Comparison of ENCODE assay signal across 8 mouse cellular contexts in the genomic region with DNA sequence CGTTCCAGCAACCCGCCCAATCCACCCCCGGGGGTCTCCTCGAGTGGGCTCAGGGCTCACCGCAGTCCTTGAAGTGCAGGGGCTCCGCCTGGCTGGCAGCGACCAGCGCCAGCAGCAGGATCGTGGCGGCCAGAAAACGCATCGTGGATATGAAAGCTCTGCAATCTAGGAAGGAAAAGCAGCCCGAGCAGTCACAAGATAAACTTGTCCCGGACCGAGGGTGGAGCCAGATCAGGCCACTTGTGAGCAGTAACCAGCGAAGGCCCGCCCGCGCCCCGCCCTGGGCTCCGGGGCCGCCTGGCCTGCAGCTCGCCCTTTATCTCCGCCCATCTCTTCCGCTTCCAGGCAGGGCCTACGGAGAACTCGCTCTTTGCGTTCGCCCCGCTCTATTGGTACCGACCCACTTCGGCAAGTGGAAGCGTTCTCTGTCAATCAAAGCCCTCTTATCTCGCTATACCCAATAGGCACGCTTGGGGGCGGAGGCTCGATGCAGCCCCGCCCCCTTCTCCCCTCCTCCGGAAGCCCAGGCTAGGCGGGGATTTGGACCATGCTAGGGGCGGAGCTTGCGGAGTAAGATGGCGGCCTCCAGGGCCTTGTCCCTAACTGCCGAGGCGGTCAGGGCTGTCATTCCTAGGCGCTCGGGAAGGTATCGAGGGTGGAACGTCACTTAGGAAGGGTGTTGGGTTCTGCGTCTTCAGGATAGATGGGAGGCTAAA. TPM values are rescaled to one million over a fixed set of nuclear protein-coding genes. Genes with fewer than 3 reads are reported as not detected.
DNase-seq lines count a peak whose midpoint lies in the region; ATAC-seq and TF ChIP-seq lines count a peak whose summit lies in the region.

A gene (minus strand): TSS at position 427 of the 716 bp plus-strand sequence.
A gene (plus strand): TSS at position 526 of the 716 bp plus-strand sequence.

- WGBS in kidney, embryonic 14.5 days: under 1% methylated on average over 50 of the region's 50 CpGs
- WGBS in limb, embryonic 15.5 days: under 1% methylated on average over 50 of the region's 50 CpGs

- H3K36me3 ChIP-seq in kidney, embryonic 14.5 days (ENCODE audit: control insufficient read depth, insufficient read depth, low read length): peaks cover 2% of the 10 kb centered on the region; the same call in 1 of the 2 replicates
- H3K36me3 ChIP-seq in limb, embryonic 15.5 days: peaks cover 6% of the 10 kb centered on the region; the same call in 1 of the 2 replicates

- TF ChIP-seq CTCF in bone marrow macrophage, adult 2 months (IDR thresholded peaks at IDR 0.05; ENCODE audit: low read depth, low read length): no peak
- TF ChIP-seq CTCF in embryonic fibroblast, embryonic 13.5 days (IDR thresholded peaks at IDR 0.05; ENCODE audit: borderline replicate concordance, insufficient read depth, low read length): no peak

- H3K27me3 ChIP-seq in kidney, embryonic 14.5 days (ENCODE audit: control insufficient read depth, insufficient read depth, low read length): no peaks in the 10 kb centered on the region
- H3K27me3 ChIP-seq in limb, embryonic 15.5 days: no peaks in the 10 kb centered on the region

- peak; percentile 100 for DNase-seq in A20 (ENCODE audit: low read depth, low spot score)
- DNase-seq in heart, adult 9 months (ENCODE audit: low spot score in 2 of 2): peak; percentile 99
- DNase-seq in monocyte, adult 2 months (ENCODE audit: low read depth in 1 of 2, low spot score in 2 of 2): peak; percentile 95 to 97
- DNase-seq in spleen, postnatal 36 days (ENCODE audit: low spot score in 2 of 2): peak; percentile 99 to 100

- H3K9me3 ChIP-seq in kidney, embryonic 14.5 days (ENCODE audit: control insufficient read depth, low read length): no peaks in the 10 kb centered on the region
- no peaks in the 10 kb centered on the region for H3K9me3 ChIP-seq in limb, embryonic 15.5 days

- peak within 1 kb of the TSS; percentile 95 for H3K4me3 ChIP-seq in bone marrow macrophage, adult 2 months (ENCODE audit: insufficient read depth, low read length)
- H3K4me3 ChIP-seq in embryonic fibroblast, embryonic 13.5 days (ENCODE audit: insufficient read depth, low read length): peak within 1 kb of the TSS; percentile 92
- peak within 1 kb of the TSS; percentile 74 for H3K4me3 ChIP-seq in kidney, embryonic 14.5 days (ENCODE audit: low read length)
- peak within 1 kb of the TSS; percentile 74 for H3K4me3 ChIP-seq in limb, embryonic 15.5 days

- ATAC-seq in kidney, embryonic 14.5 days (ENCODE audit: low FRiP score, low TSS enrichment): peak; percentile 99
- peak; percentile 100 for ATAC-seq in limb, embryonic 15.5 days (ENCODE audit: insufficient number of reproducible peaks, low FRiP score, low TSS enrichment, low read depth)

- peaks cover 33% of the 10 kb centered on the region for H3K4me1 ChIP-seq in bone marrow macrophage, adult 2 months (ENCODE audit: control insufficient read depth, insufficient read depth, low read length)
- H3K4me1 ChIP-seq in embryonic fibroblast, embryonic 13.5 days (ENCODE audit: control insufficient read depth, insufficient read depth, low read length): 0 out of 2 replicates have a peak, but pooled peaks cover 6% of the 10 kb centered on the region
- H3K4me1 ChIP-seq in kidney, embryonic 14.5 days (ENCODE audit: control insufficient read depth, insufficient read depth, low read length): peaks cover 19% of the 10 kb centered on the region
- H3K4me1 ChIP-seq in limb, embryonic 15.5 days: peaks cover 26% of the 10 kb centered on the region

- H3K27ac ChIP-seq in bone marrow macrophage, adult 2 months (ENCODE audit: insufficient read depth, low read depth, low read length): peak within 1 kb of the TSS; percentile 99
- peak within 1 kb of the TSS; percentile 85 for H3K27ac ChIP-seq in embryonic fibroblast, embryonic 13.5 days (ENCODE audit: insufficient read depth, low read length)
- H3K27ac ChIP-seq in kidney, embryonic 14.5 days (ENCODE audit: low read depth, low read length): peak within 1 kb of the TSS; percentile 85
- peak within 1 kb of the TSS; percentile 98 for H3K27ac ChIP-seq in limb, embryonic 15.5 days

- peak; percentile 85 for TF ChIP-seq POLR2A in bone marrow macrophage, adult 2 months (IDR thresholded peaks at IDR 0.05; ENCODE audit: borderline replicate concordance, low read depth, low read length)
- peak; percentile 99 for TF ChIP-seq POLR2A in embryonic fibroblast, embryonic 13.5 days (IDR thresholded peaks at IDR 0.05; ENCODE audit: low read depth, low read length)

- H3K4me2 ChIP-seq in kidney, embryonic 14.5 days (replicated peaks; ENCODE audit: low read depth, low read length): peak within 1 kb of the TSS; percentile 79
- peak within 1 kb of the TSS; percentile 71 for H3K4me2 ChIP-seq in limb, embryonic 15.5 days

- H3K9ac ChIP-seq in kidney, embryonic 14.5 days (ENCODE audit: low read depth, low read length): peak within 1 kb of the TSS; percentile 78
- peak within 1 kb of the TSS; percentile 75 for H3K9ac ChIP-seq in limb, embryonic 15.5 days

RNA-seq across cellular contexts. Expression of the first gene that starts in this region (rescaled TPM):
- 677 and 718 TPM in 2 replicates for polyA plus RNA-seq in bone marrow macrophage, adult 2 months (2012; ENCODE audit: insufficient read depth, insufficient read length, missing spikeins)
- polyA plus RNA-seq in embryonic fibroblast, embryonic 13.5 days (2011; ENCODE audit: insufficient read length, low read depth, missing spikeins): 203 and 205 TPM in 2 replicates
- 50.2 and 59.0 TPM in 2 replicates for polyA plus RNA-seq in kidney, embryonic 14.5 days (2014; fragmentation: Nextera tagmentation; extraction: Ambion mirVana)
- 72.0 and 76.6 TPM in 2 replicates for polyA plus RNA-seq in limb, embryonic 15.5 days (2015; fragmentation: Nextera tagmentation; extraction: Ambion mirVana)

RNA-seq across cellular contexts. Expression of the second gene that starts in this region (rescaled TPM):
- polyA plus RNA-seq in bone marrow macrophage, adult 2 months (2012; ENCODE audit: insufficient read depth, insufficient read length, missing spikeins): 44.8 and 47.1 TPM in 2 replicates
- 44.7 and 50.5 TPM in 2 replicates for polyA plus RNA-seq in embryonic fibroblast, embryonic 13.5 days (2011; ENCODE audit: insufficient read length, low read depth, missing spikeins)
- 138 and 170 TPM in 2 replicates for polyA plus RNA-seq in kidney, embryonic 14.5 days (2014; fragmentation: Nextera tagmentation; extraction: Ambion mirVana)
- polyA plus RNA-seq in limb, embryonic 15.5 days (2015; fragmentation: Nextera tagmentation; extraction: Ambion mirVana): 113 TPM in 2 replicates

Comparison
In these comparisons a context has a peak if more than half of its experiments do, and no peak if none do; other contexts are left out.
1. Peak in every context shown above with its lines: DNase-seq, ATAC-seq, H3K4me3 ChIP-seq and H3K27ac ChIP-seq.